Mouse (Mus musculus): ENCODE measurements at regions not wholly inside any gene's neighbourhood (a gene's known extent, or its start where the extent isn't known, plus 50 kb on each side); places are given as distances from the start of the nearest gene placed in this dataset.

DNA sequence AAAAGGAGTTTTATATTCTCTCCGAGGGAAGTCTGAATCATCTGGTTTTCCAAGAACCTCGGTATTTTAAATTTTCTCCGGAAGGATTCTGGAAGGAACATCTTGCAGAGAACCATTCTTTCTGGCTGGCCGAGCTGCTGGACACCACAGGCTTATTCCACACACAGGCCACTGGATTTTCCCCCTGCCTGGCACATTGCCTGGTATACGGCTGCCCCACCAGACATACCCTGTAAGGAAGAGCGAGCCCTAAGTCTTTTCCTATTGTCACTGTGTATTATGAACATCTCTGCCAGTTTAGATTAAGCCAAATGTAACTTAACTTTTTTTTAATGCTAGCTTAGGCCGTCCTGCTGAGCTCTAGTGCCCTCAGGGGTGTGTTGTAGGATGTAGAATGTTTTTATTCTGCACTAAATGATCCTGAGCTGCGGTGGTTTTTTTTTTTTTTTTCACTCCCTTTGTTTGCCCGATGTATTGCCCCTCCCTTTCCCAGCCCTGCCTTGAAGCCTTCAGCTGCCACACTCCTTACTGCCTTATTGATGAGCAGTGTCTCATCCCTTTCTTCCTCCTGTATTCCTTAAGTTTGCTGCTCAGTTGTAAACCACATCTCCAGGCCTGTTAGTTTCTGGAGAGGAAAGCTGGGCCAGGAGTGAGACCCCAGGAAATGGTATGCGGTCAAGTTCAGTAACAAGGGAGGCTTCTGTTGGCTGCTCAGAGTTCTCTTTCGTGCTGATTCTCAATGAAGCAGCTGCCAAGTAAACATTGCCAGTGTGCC, 164.3 kb downstream of the Faxc start:
- WGBS: 48% methylated on average over 11 of the region's 11 CpGs
- ATAC-seq (ENCODE audit: insufficient number of reproducible peaks, insufficient read depth, low FRiP score, low read depth): no peak

DNA sequence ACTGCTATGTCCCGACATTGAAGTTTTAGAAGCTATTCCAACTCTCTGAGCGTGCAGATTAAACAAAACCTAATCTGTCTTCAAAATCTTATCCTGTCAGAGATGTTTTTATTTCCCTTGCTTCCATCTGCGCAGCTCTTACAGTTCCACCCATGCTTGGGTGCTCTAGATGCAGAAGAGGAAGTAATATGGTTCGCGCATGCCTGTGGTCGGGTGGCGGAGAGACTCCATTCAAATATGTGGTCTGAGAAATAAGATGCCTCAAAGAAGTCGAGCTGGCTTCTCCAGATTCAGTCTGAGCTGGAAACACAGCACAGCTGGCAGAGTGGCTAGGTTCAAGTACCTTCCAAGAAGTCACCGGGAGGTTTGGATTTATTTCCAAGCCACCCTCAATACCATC, 167.5 kb downstream of the Faxc start:
- Histone ChIP-seq H3K9ac (ENCODE audit: low read length) (no peak overlapping the region), H3K4me1 (ENCODE audit: control insufficient read depth in 2 of 2, insufficient read depth in 2 of 2, low read length in 2 of 2) (no peaks in the 10 kb centered on the region), H3K36me3 (ENCODE audit: control insufficient read depth, insufficient read depth, low read length) (no peaks in the 10 kb centered on the region), H3K9me3 (ENCODE audit: control insufficient read depth, low read length) (no peaks in the 10 kb centered on the region), H3K4me3 (ENCODE audit: control insufficient read depth in 1 of 2, insufficient read depth in 1 of 2, low read depth in 1 of 2, low read length in 2 of 2) (no peak overlapping the region), H3K27ac (replicated peaks in 1 of 2; ENCODE audit: control insufficient read depth in 1 of 2, insufficient read depth in 1 of 2, low read depth in 2 of 2, low read length in 2 of 2) (no peak overlapping the region), H3K4me2 (ENCODE audit: low read length) (no peak overlapping the region), H3K27me3 (ENCODE audit: control insufficient read depth, insufficient read depth, low read length) (no peaks in the 10 kb centered on the region)
- 87% methylated on average over 9 of the region's 9 CpGs for WGBS
- ATAC-seq (ENCODE audit: insufficient number of reproducible peaks, insufficient read depth, low FRiP score, low read depth): no peak

More for the DNA sequence above, 164.3 kb downstream of the Faxc start:
- H3K9ac ChIP-seq (ENCODE audit: low read length): no peak overlapping the region
- no peaks in the 10 kb centered on the region for H3K36me3 ChIP-seq (ENCODE audit: control insufficient read depth, insufficient read depth, low read length)
- no peaks in the 10 kb centered on the region for H3K9me3 ChIP-seq (ENCODE audit: control insufficient read depth, low read length)
- no peak overlapping the region for H3K4me2 ChIP-seq (ENCODE audit: low read length)
- H3K27ac ChIP-seq (replicated peaks in 1 of 2; ENCODE audit: control insufficient read depth in 1 of 2, insufficient read depth in 1 of 2, low read depth in 2 of 2, low read length in 2 of 2): no peak overlapping the region
- H3K27me3 ChIP-seq (ENCODE audit: control insufficient read depth, insufficient read depth, low read length): no peaks in the 10 kb centered on the region
- no peaks in the 10 kb centered on the region for H3K4me1 ChIP-seq (ENCODE audit: control insufficient read depth in 2 of 2, insufficient read depth in 2 of 2, low read length in 2 of 2)
- no peak overlapping the region for H3K4me3 ChIP-seq (ENCODE audit: control insufficient read depth in 1 of 2, insufficient read depth in 1 of 2, low read depth in 1 of 2, low read length in 2 of 2)

DNA sequence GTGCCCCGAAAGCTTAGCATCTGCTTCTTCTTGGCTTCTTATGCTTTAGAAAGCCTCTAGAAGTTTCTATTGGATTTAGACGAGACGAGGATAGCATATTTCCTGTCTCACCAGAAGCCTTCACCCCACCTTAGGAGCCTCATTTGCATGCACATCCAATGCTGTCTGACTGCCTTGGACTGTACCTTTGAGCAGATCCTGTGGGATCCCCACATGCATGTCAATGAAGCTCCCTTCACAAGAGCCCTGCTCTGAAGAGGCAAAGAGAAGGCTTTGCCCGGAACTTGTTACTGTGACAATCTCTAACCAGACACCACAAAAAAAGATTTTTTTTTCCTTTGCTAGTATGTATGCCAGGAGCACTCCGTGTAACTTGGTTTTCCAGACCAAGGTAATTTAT, 171.3 kb downstream of the Faxc start:
- H3K36me3 ChIP-seq (ENCODE audit: control insufficient read depth, insufficient read depth, low read length): no peaks in the 10 kb centered on the region
- 76% methylated on average over 5 of the region's 5 CpGs for WGBS
- no peaks in the 10 kb centered on the region for H3K4me1 ChIP-seq (ENCODE audit: control insufficient read depth in 2 of 2, insufficient read depth in 2 of 2, low read length in 2 of 2)
- H3K9ac ChIP-seq (ENCODE audit: low read length): no peak overlapping the region
- H3K27ac ChIP-seq (replicated peaks in 1 of 2; ENCODE audit: control insufficient read depth in 1 of 2, insufficient read depth in 1 of 2, low read depth in 2 of 2, low read length in 2 of 2): no peak overlapping the region
- no peak overlapping the region for H3K4me3 ChIP-seq (ENCODE audit: control insufficient read depth in 1 of 2, insufficient read depth in 1 of 2, low read depth in 1 of 2, low read length in 2 of 2)
- no peak overlapping the region for H3K4me2 ChIP-seq (ENCODE audit: low read length)
- ATAC-seq (ENCODE audit: insufficient number of reproducible peaks, insufficient read depth, low FRiP score, low read depth): no peak
- H3K27me3 ChIP-seq (ENCODE audit: control insufficient read depth, insufficient read depth, low read length): no peaks in the 10 kb centered on the region
- no peaks in the 10 kb centered on the region for H3K9me3 ChIP-seq (ENCODE audit: control insufficient read depth, low read length)

DNA sequence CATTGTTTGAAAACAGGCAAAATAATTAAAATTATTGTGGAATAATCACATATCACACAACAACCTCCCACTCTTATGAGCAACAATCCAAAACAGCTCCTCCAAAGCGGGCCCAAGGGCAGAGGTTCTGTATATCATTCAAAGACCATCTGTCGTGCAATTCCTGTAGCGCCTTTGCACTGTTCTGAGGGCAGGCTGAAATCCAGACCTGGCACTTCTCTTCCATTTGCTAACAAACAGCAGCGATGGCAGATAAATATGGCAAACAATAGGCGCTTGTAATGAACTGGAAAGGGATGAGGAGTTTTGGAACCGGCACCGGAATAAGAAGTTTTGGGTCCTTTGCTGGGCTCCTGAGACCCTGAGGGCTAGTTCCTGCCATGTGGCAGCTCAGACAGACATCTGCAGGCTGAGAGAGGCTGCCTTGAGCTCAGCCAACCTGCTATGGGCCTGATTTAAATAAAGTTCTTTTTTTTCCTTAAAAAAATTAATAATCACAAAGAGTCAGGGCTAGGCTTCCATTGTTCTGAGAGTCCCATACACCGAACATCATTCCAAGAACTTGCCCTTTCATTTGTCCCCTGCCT, 172.0 kb downstream of the Faxc start:
- no peak overlapping the region for H3K27ac ChIP-seq (replicated peaks in 1 of 2; ENCODE audit: control insufficient read depth in 1 of 2, insufficient read depth in 1 of 2, low read depth in 2 of 2, low read length in 2 of 2)
- ATAC-seq (ENCODE audit: insufficient number of reproducible peaks, insufficient read depth, low FRiP score, low read depth): no peak
- H3K4me3 ChIP-seq (ENCODE audit: control insufficient read depth in 1 of 2, insufficient read depth in 1 of 2, low read depth in 1 of 2, low read length in 2 of 2): no peak overlapping the region
- H3K9me3 ChIP-seq (ENCODE audit: control insufficient read depth, low read length): no peaks in the 10 kb centered on the region
- H3K9ac ChIP-seq (ENCODE audit: low read length): no peak overlapping the region
- H3K36me3 ChIP-seq (ENCODE audit: control insufficient read depth, insufficient read depth, low read length): no peaks in the 10 kb centered on the region
- 79% methylated on average over 8 of the region's 8 CpGs for WGBS
- no peaks in the 10 kb centered on the region for H3K27me3 ChIP-seq (ENCODE audit: control insufficient read depth, insufficient read depth, low read length)
- no peak overlapping the region for H3K4me2 ChIP-seq (ENCODE audit: low read length)
- no peaks in the 10 kb centered on the region for H3K4me1 ChIP-seq (ENCODE audit: control insufficient read depth in 2 of 2, insufficient read depth in 2 of 2, low read length in 2 of 2)

DNA sequence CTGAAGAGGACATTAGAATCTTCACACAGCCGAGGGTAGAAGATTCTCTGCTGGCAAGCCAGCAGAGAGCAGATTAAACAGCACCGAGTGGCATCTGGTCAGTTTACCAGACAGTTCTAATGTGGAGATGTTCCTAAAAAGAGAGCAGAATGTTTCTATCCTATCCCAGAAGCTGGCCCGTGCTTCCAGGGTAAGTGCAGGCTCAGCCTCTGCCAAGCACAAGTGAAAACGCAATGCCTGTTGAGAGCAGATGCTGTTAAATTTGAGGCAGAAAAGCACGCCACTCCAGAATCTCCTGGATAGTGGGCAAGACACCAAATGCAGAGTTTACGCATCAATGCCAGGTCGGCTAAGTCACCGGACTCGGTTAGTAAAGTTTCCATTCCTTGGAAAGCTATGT, 175.8 kb downstream of the Faxc start:
- no peak overlapping the region for H3K9ac ChIP-seq (ENCODE audit: low read length)
- ATAC-seq (ENCODE audit: insufficient number of reproducible peaks, insufficient read depth, low FRiP score, low read depth): no peak
- no peak overlapping the region for H3K4me2 ChIP-seq (ENCODE audit: low read length)
- no peak overlapping the region for H3K4me3 ChIP-seq (ENCODE audit: control insufficient read depth in 1 of 2, insufficient read depth in 1 of 2, low read depth in 1 of 2, low read length in 2 of 2)
- no peaks in the 10 kb centered on the region; a peak in 1 of 4 replicates for H3K4me1 ChIP-seq (ENCODE audit: control insufficient read depth in 2 of 2, insufficient read depth in 2 of 2, low read length in 2 of 2)
- no peaks in the 10 kb centered on the region for H3K36me3 ChIP-seq (ENCODE audit: control insufficient read depth, insufficient read depth, low read length)
- WGBS: 66% methylated on average over 9 of the region's 9 CpGs
- H3K27ac ChIP-seq (replicated peaks in 1 of 2; ENCODE audit: control insufficient read depth in 1 of 2, insufficient read depth in 1 of 2, low read depth in 2 of 2, low read length in 2 of 2): no peak overlapping the region; a peak in 1 of 4 replicates
- no peaks in the 10 kb centered on the region for H3K9me3 ChIP-seq (ENCODE audit: control insufficient read depth, low read length)
- no peaks in the 10 kb centered on the region for H3K27me3 ChIP-seq (ENCODE audit: control insufficient read depth, insufficient read depth, low read length)

DNA sequence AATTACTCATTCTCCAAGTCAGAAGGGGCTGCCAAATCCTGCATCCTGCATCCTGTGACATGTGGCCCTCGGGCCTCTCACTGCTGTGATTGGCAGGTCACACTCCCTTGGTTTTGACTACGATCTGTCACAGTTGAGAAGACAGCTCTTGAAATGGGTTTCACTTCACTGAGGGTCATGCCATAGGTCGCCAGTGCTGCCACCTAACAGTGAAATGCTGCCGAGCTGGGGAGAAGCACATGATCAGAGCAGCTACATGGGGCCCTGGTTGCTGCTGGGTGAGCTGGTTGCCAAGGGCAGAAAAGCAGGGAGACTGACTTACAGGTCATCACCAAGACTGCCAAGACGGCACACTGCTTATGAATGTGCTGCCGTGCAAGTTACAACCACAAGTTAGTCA, 178.3 kb downstream of the Faxc start:
- WGBS: 34% methylated on average over 6 of the region's 6 CpGs
- ATAC-seq (ENCODE audit: insufficient number of reproducible peaks, insufficient read depth, low FRiP score, low read depth): no peak
- Histone ChIP-seq H3K9me3 (ENCODE audit: control insufficient read depth, low read length) (no peaks in the 10 kb centered on the region), H3K4me3 (ENCODE audit: control insufficient read depth in 1 of 2, insufficient read depth in 1 of 2, low read depth in 1 of 2, low read length in 2 of 2) (no peak overlapping the region), H3K4me1 (ENCODE audit: control insufficient read depth in 2 of 2, insufficient read depth in 2 of 2, low read length in 2 of 2) (no peaks in the 10 kb centered on the region; a peak in 1 of 4 replicates), H3K27ac (replicated peaks in 1 of 2; ENCODE audit: control insufficient read depth in 1 of 2, insufficient read depth in 1 of 2, low read depth in 2 of 2, low read length in 2 of 2) (no peak overlapping the region), H3K4me2 (ENCODE audit: low read length) (no peak overlapping the region), H3K9ac (ENCODE audit: low read length) (no peak overlapping the region), H3K36me3 (ENCODE audit: control insufficient read depth, insufficient read depth, low read length) (no peaks in the 10 kb centered on the region), H3K27me3 (ENCODE audit: control insufficient read depth, insufficient read depth, low read length) (no peaks in the 10 kb centered on the region)

DNA sequence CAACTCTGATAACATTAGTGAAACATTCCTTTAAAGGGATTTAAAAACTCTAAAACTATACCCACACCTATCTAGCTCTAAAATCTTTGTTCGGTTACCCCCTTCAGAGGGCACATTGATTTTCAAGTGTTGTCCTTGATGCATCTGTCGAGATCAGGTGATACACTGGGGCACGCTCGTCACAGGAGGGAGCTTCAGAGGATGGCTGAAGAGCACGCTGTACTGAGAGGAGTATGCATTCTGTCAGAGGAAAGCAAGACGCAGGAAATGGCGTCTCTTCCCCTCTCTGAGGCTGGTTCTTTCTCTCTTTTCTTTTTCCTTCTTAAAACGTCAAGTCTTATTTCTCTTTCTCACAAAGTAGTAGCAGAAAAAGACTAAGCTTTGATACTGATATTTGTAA, 179.3 kb downstream of the Faxc start:
- H3K4me2 ChIP-seq (ENCODE audit: low read length): no peak overlapping the region
- no peak overlapping the region for H3K4me3 ChIP-seq (ENCODE audit: control insufficient read depth in 1 of 2, insufficient read depth in 1 of 2, low read depth in 1 of 2, low read length in 2 of 2)
- ATAC-seq (ENCODE audit: insufficient number of reproducible peaks, insufficient read depth, low FRiP score, low read depth): no peak
- H3K27me3 ChIP-seq (ENCODE audit: control insufficient read depth, insufficient read depth, low read length): no peaks in the 10 kb centered on the region
- H3K27ac ChIP-seq (replicated peaks in 1 of 2; ENCODE audit: control insufficient read depth in 1 of 2, insufficient read depth in 1 of 2, low read depth in 2 of 2, low read length in 2 of 2): no peak overlapping the region
- whole genome bisulfite sequencing: 24% methylated on average over 8 of the region's 8 CpGs
- H3K4me1 ChIP-seq (ENCODE audit: control insufficient read depth in 2 of 2, insufficient read depth in 2 of 2, low read length in 2 of 2): no peaks in the 10 kb centered on the region; a peak in 1 of 4 replicates
- H3K9ac ChIP-seq (ENCODE audit: low read length): no peak overlapping the region
- no peaks in the 10 kb centered on the region for H3K36me3 ChIP-seq (ENCODE audit: control insufficient read depth, insufficient read depth, low read length)
- H3K9me3 ChIP-seq (ENCODE audit: control insufficient read depth, low read length): no peaks in the 10 kb centered on the region

Measured in heart, embryonic 14.5 days (tissue).